Mouse (Mus musculus) liver, embryonic 14.5 days (tissue): ENCODE results near the gene Rora.

ENCODE experiments used
- CTCF ChIP-seq: IDR thresholded peaks from 2 replicates; pipeline ENCODE4 v1.5.1; 2016; ENCODE audit warnings: antibody characterized with exemption, low read depth, control low read depth
- EP300 ChIP-seq: IDR thresholded peaks from 2 replicates; pipeline ENCODE4 v1.6.1; 2016; ENCODE audit warnings: antibody characterized with exemption, low read depth

DNA sequence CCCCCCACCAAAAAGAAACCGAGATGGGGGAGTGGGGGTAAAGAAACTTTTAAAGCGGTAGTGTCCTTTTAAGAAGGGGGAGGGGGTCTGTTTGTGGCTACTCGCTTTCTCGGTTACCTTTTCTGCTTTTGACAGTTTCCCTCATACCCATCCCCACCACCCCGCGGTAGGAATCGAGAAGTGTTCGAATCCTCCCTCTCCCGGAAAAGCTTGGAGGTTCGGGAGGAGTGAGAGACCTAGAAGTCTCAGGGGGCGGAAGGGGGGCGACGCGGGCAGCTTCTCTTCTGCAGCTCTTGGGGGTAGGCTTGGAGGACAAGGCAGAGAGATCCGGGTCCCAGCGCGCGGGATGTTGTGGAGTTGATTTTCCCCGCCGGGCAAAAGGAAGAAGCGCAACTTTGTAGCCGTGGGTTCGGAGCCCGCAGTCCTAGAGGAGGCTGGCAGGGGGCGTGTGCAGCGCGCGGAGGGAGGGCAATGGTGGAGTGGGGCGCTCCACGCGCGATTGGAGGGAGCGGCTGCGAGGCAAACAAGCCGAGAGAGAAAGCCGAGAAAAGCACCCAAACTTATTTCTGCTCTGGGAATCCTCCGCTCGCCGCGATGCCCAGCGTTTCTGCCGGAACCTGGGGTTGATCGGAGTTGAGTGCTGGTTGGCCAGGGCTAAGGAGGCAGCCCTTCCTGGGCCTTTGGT lies 889 bp downstream of the Rora start:
- TF ChIP-seq CTCF (0 out of 2 replicates have a peak, but pooled peaks have one; percentile 13), EP300 (no peak)
